Mouse (Mus musculus) forebrain, embryonic 15.5 days (tissue): Measurements from ENCODE around the gene Ace2. TPM values are rescaled to one million over a fixed set of nuclear protein-coding genes. Genes with fewer than 3 reads are reported as not detected.

Experiments used
- ATAC-seq: fragments of 200-750 bp; cut with Nextera tagmentation; replicated peaks from 2 replicates; pipeline ENCODE4 v1.8.0; 2017; ENCODE audit warnings: mild to moderate bottlenecking, moderate TSS enrichment, moderate library complexity
- H3K27ac ChIP-seq: fragments of 300-500 bp; sonication (generic); replicated peaks from 2 replicates; pipeline ENCODE4 v1.5.1; 2015; ENCODE audit warnings: mild to moderate bottlenecking, inconsistent platforms
- H3K27me3 ChIP-seq: fragments of 300-500 bp; sonication (generic); 2 replicates; pipeline ENCODE4 v1.6.1; 2015; ENCODE audit warnings: inconsistent platforms
- H3K36me3 ChIP-seq: fragments of 300-500 bp; sonication (generic); 2 replicates; pipeline ENCODE4 v1.6.1; 2015; ENCODE audit warnings: mild to moderate bottlenecking, inconsistent platforms
- H3K4me1 ChIP-seq: fragments of 300-500 bp; sonication (generic); 2 replicates; pipeline ENCODE4 v1.6.1; 2015; ENCODE audit warnings: inconsistent platforms
- H3K4me2 ChIP-seq: fragments of 300-500 bp; sonication (generic); replicated peaks from 2 replicates; pipeline ENCODE4 v1.6.1; 2015; ENCODE audit warnings: mild to moderate bottlenecking, inconsistent platforms
- H3K4me3 ChIP-seq: fragments of 300-500 bp; sonication (generic); 2 replicates; pipeline ENCODE4 v1.5.1; 2015; ENCODE audit warnings: mild to moderate bottlenecking, inconsistent platforms
- H3K9ac ChIP-seq: fragments of 300-500 bp; sonication (generic); replicated peaks from 2 replicates; pipeline ENCODE4 v1.6.1; 2015; ENCODE audit warnings: mild to moderate bottlenecking, inconsistent platforms
- H3K9me3 ChIP-seq: fragments of 300-500 bp; sonication (generic); 2 replicates; pipeline ENCODE4 v1.6.1; 2016; ENCODE audit warnings: inconsistent platforms
- WGBS: fragments of 180-500 bp; shearing (Covaris S2); methylation state at CpG from one replicate; pipeline ENCODE4 v1.1.7; 2015; ENCODE audit warnings: mixed read lengths; 5-methylcytosine and 5-hydroxymethylcytosine counted together
- polyA plus RNA-seq: library from polyadenylated mRNA; unstranded; fragments of >200 nt; fragmentation: Nextera tagmentation; extraction: Ambion mirVana; gene quantifications from 2 replicates; pipeline ENCODE4 v1.2.1, GENCODE M21; 2015

Gene Ace2
- polyA plus RNA-seq, 1 experiment from 2014 or later: 0.15 TPM

DNA sequence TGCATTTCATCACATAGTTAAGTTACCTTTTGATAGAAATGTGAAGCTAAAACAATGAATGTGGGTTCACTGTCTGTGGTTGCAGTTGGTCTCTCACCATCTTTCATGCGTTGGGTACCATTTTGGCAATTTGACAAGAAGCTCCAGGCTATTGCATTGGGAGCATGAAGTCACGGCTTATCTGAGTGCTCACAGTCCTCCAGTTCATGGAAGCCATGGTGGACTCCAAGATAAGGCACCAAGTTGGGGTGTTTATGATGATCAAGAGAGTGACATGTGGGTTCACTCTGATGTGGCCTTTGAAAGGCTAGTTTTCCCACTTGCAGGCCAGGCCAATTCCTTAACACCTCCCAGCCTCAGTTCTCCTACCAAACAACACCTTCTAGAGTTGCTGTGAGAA, 58.5 kb downstream of the Ace2 start:
- no peak overlapping the region for H3K4me3 ChIP-seq
- H3K4me1 ChIP-seq: no peaks in the 10 kb centered on the region
- no peak overlapping the region for H3K27ac ChIP-seq
- no peak overlapping the region for H3K9ac ChIP-seq
- WGBS: 91% methylated on average over 2 of the region's 2 CpGs
- ATAC-seq: no peak
- no peaks in the 10 kb centered on the region for H3K27me3 ChIP-seq
- no peaks in the 10 kb centered on the region for H3K9me3 ChIP-seq
- no peaks in the 10 kb centered on the region for H3K36me3 ChIP-seq
- no peak overlapping the region for H3K4me2 ChIP-seq

DNA sequence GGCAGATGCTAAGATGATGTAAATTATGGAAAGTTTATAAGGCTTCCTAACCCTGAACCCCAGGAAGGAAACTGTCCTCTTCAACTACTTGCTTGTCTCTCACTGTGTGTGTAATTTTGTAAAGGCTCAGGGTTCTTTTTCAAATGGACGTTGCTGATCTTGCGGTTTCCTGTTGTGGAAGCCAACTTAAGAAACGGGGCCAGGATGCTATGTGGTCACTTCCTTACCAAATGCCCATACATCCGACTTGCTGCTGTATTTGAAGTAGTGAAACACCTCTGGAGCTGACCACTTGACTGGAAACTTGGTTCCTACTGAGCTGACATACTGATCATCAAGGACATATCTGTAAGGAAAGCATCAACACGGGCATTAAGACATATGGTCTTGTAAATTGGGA, 61.4 kb downstream of the Ace2 start:
- no peak for ATAC-seq
- Histone ChIP-seq H3K9me3 (no peaks in the 10 kb centered on the region), H3K4me2 (no peak overlapping the region), H3K4me1 (no peaks in the 10 kb centered on the region), H3K4me3 (no peak overlapping the region), H3K27ac (no peak overlapping the region), H3K9ac (no peak overlapping the region), H3K27me3 (no peaks in the 10 kb centered on the region), H3K36me3 (no peaks in the 10 kb centered on the region)
- 80% methylated on average over 5 of the region's 5 CpGs for WGBS

DNA sequence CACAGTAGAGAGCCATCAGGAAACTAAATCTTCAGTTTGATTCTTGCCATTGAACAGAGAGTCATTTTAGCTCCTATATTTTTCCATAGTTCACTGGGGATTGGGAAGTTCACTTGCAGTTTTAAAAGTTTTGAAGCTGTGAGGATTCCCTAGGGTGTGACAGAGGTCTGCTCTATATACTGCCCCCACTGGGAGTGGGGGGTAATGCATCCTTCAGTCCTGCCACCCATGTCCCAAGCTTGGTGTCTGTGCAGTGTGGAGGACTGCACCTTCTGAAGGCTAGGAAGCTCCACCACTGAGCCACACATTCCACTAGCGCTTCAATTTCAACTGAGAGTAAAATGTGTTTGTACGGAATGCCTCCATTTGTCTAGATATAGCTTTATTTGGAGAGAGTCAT, 82.9 kb downstream of the Ace2 start:
- Histone ChIP-seq H3K27me3 (no peaks in the 10 kb centered on the region), H3K4me1 (no peaks in the 10 kb centered on the region), H3K9ac (no peak overlapping the region), H3K36me3 (no peaks in the 10 kb centered on the region), H3K27ac (no peak overlapping the region), H3K4me3 (no peak overlapping the region), H3K9me3 (no peaks in the 10 kb centered on the region), H3K4me2 (no peak overlapping the region)
- 75% methylated on average over 2 of the region's 2 CpGs for WGBS
- no peak for ATAC-seq

DNA sequence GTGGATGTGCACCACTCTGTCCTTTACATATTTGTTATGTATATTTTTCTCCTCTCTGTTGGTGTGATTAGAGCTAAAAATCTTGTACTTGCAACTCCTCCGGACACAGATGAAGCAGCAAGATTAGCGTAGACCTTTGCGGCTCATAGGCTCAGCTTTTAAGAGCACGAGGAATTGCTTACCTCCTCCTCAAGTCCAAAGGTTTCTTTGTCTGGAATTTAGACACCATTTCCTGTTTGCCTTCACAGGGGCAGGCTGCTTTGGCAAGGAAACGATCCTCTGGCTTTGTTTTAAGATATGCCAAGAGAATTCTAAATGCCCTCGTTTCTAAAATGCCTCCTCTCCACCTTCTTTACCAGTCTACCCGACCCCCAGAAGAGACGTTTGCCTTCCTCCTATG, 94.2 kb downstream of the Ace2 start:
- no peaks in the 10 kb centered on the region for H3K4me1 ChIP-seq
- no peaks in the 10 kb centered on the region for H3K27me3 ChIP-seq
- WGBS: 52% methylated on average over 8 of the region's 8 CpGs
- H3K27ac ChIP-seq: no peak overlapping the region
- no peaks in the 10 kb centered on the region for H3K9me3 ChIP-seq
- no peak overlapping the region for H3K4me3 ChIP-seq
- ATAC-seq: no peak
- no peak overlapping the region for H3K4me2 ChIP-seq
- no peaks in the 10 kb centered on the region for H3K36me3 ChIP-seq
- no peak overlapping the region for H3K9ac ChIP-seq

Other genes starting within 250 kb of the Ace2 start
- gene Ap1s2, start 230.3 kb upstream of the Ace2 start, polyA plus RNA-seq: 115 and 121 TPM in 2 replicates
- 55.8 and 57.2 TPM in 2 replicates for gene Zrsr2, start 180.7 kb upstream of the Ace2 start, polyA plus RNA-seq
- gene Car5b, start 111.3 kb upstream of the Ace2 start, polyA plus RNA-seq: 0.29 and 0.40 TPM in 2 replicates
- gene Siah1b, start 62.8 kb upstream of the Ace2 start, polyA plus RNA-seq: 28.8 and 30.9 TPM in 2 replicates
- 0.14 and 0.18 TPM in 2 replicates for gene Cltrn, start 50.5 kb upstream of the Ace2 start, polyA plus RNA-seq
- 0.08 and 0.14 TPM in 2 replicates for gene Bmx, start 118.9 kb downstream of the Ace2 start, polyA plus RNA-seq
- 2.4 and 3.6 TPM in 2 replicates for gene Pir, start 130.0 kb downstream of the Ace2 start, polyA plus RNA-seq
- gene Vegfd, start 234.0 kb downstream of the Ace2 start, polyA plus RNA-seq: 0.52 and 0.95 TPM in 2 replicates